Mouse (Mus musculus): Measurements from ENCODE around the gene Hspb3. TPM values are rescaled to one million over a fixed set of nuclear protein-coding genes. Genes with fewer than 3 reads are reported as not detected.

Hspb3 gene
- not detected for polyA plus RNA-seq (2014; fragmentation: Illumina TruSeq; extraction: RNeasy Lipid Tissue Mini Kit (QIAGEN cat#74804))

GRCm38 (mm10) chr13:113663151-113663779 lies at the start of gene Hspb3:
Hspb3 (minus strand) TSS chr13:113663676.

GRCm38 (mm10) chr13:113617891-113618823 lies 45.3 kb downstream of the Hspb3 start, which contains the start of gene Snx18:
Snx18 (minus strand) TSS chr13:113618564.

Other genes starting within 250 kb of the Hspb3 start
- gene Snx18, start 45.1 kb downstream of the Hspb3 start, polyA plus RNA-seq (2014; fragmentation: Illumina TruSeq; extraction: RNeasy Lipid Tissue Mini Kit (QIAGEN cat#74804)): 177 TPM
- 54.5 TPM for gene Arl15, start 130.8 kb upstream of the Hspb3 start, polyA plus RNA-seq (2014; fragmentation: Illumina TruSeq; extraction: RNeasy Lipid Tissue Mini Kit (QIAGEN cat#74804))

Data from ovary, adult 10 weeks (tissue).